Mouse (Mus musculus) activated CD4-positive, CD25-positive, alpha-beta regulatory T cell, adult 4 months (primary cell): ENCODE results near the gene Cab39l. TPM values are rescaled to one million over a fixed set of nuclear protein-coding genes. Genes with fewer than 3 reads are reported as not detected.
"Not testable (repeated sequence)": the region's sequence is repeated elsewhere in the genome, so short reads cannot be mapped to it uniquely, and the experiment has no call there.

ENCODE experiments used
- ATAC-seq: one replicate; pipeline ENCODE4 v1.8.0; 2017
- polyA plus RNA-seq, 2 experiments: library from polyadenylated mRNA; unstranded; fragments of 100-300 nt; shearing (Covaris generic); gene quantifications; one replicate each; pipeline ENCODE4 v1.2.1; 2017

Gene Cab39l
- 10 to 100 TPM; 70.3 to 84.5 TPM for polyA plus RNA-seq

DNA sequence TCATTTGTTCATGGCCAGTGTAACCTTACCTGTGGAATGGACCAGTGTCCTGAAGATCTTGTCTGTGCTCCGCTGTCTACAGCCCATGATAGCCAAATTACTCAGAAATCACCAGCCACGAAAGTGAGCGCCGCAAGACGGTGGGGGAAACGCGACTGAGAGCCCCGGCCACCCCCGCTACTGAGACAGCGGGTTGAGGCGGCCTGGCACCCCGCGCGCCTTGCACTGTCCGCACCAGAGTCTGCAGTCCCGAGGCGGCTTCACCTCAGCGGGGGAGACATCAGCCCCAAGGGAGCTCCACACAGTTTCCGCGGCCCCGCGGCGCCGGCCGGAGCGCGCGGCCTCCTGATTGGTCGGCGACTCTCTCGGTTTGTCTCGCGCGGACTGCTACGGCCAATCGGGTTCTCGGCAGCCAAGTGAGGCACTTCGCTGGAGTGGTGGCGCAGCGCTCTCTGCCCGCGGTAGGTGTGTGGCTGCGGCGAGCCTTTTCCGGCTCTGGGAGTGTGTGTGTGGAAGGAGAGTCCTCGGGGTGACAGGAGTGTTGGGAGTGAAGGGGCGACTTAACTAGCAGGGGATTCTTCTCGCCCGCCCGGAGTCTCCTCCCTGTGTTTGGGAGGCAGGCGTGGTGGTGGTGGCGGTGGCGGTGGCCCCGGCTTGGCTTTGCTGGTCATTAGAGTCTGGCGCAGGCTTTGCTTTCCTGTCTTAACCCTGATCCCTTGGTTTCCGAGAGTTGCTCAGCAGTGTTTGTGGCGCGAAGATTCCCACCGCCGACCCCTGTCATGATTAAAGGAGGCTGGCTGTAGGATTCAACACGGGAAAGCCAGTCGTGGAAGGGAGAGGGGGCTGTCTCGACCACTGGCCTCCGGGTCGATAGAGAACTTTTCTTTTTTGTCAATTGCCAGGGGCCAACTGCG is at the start of gene Cab39l, which contains the start of gene Setdb2:
Cab39l (plus strand) TSS at position 415 of the 914 bp plus-strand sequence.
Setdb2 (minus strand) TSS at position 327 of the 914 bp plus-strand sequence.
- peak; percentile 95 for ATAC-seq

DNA sequence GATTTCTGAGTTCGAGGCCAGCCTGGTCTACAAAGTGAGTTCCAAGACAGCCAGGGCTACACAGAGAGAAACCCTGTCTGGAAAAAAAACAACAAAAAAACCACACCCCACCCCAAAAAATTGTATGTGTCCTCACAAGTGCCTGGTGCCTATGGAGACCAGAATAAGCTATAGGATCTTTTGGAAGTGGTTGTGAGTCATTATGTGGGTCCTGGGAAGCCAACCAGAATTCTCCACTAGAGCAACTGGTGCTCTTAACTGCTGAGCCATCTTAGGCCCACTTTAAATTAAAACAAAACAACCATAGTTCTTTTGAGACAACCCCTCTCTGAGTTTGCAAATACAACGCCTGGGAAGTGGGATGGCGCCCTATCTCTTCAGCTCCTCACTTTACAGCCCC is 45.5 kb upstream of the Cab39l start, which contains the start of gene Phf11c:
Phf11c (minus strand) TSS at position 101 of the 400 bp plus-strand sequence.
- no peak for ATAC-seq

DNA sequence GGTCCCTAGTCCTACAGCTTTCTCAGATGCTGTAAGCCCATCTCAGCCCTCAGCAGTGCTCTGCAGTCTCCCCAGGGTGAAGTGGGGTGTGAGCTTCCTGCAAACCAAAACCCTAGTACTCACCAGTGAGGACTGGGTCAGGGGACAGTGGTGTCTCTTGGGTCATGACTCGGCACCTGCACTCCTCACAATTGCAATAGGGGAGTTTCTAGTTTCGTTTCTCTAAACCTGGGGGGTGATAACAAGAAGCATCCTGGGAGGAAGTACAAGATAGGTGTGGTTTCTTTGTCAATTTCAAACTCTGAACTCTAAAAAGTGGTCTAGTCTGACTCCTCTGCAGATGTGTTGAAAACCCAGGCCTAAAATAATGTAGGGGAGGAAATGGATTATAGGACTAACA is 43.8 kb upstream of the Cab39l start:
- ATAC-seq = peak; percentile 97

DNA sequence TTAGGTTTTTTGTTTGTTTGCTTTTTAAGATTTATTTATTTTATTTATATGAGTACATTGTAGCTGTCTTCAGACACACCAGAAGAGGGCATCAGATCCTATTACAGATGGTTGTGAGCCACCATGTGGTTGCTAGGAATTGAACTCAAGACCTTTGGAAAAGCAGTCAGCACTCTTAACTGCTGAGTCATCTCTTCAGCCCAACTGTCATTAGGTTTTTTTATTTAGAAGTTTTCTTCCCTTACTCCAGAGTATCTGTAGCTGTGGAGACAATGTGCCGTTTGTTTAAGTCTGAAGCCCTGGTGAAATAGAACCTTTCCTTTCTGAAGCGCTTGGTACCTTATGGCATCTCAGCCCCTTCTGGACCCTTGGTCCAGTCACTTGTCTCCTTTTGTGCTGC is 25.8 kb upstream of the Cab39l start:
- ATAC-seq = not testable (repeated sequence)

DNA sequence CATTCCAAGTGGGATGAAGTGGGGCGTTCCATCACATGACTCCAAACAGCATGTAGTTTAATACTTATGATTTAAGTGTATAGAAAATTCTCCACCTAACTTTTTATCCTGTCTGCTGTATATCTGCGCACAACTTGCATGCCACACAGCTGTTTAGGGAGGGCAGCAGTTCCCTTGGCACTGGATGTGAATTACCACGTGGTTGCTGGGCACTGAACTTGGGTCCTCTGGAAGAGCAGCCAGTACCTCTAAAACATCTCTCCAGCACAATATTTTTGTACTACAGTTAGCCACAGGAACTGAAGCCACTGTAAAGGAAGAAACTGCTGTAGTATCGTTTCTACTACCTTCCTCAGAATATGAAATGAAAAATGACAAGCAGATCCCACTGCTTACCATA is 22.6 kb upstream of the Cab39l start:
- ATAC-seq = no peak

DNA sequence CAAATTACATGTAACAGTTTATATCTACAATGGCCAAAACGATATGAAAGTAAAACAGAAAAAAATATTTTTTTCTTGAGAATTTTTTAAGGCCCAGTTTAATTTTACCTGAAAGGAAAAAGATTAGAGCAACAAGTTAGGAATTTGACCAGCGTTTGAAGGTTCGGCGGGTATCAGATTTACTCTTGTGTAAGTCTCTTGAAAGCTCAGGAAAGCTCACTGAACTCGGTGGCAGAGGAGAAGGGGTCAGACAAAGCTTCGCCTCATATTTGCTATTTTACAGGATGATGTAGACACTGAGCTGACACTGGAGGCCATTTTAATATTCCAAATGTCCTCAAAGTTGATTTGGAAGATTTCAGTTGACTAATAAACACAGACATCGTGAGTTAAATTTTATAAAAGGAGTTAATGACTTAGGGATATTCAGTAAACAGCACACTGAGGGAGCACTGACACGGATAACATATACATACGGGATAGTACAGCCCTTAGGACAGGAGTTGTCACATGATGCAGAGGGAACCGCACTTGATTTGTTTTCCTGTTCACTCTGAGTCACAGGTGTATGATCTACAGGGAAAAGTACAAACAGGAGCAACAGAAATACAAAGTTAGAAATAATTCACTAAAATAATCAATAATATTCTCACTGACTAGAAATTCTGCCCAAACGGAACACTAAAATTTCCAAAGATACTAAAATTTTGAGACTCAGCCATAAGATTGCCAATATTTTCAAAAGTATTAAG is 17.7 kb upstream of the Cab39l start:
- no peak for ATAC-seq

DNA sequence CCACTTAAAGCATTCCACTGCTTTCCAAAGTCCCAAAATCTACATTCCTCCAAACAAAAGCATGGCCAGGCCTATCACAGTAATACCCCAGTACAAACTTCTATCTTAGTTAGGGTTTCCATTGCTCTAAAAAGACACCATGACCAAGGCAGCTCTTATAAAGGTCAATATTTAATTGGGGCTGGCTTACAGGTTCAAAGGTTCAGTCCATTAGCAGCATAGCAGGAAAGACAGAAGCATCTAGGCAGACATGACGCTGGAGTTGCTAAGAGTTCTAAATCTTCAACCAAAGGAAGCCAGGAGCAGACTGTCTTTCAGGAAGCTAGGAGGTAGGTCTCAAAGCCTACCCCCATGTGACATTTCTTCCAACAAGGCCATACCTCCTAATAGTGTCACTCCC is 10.2 kb upstream of the Cab39l start:
- ATAC-seq = no peak

DNA sequence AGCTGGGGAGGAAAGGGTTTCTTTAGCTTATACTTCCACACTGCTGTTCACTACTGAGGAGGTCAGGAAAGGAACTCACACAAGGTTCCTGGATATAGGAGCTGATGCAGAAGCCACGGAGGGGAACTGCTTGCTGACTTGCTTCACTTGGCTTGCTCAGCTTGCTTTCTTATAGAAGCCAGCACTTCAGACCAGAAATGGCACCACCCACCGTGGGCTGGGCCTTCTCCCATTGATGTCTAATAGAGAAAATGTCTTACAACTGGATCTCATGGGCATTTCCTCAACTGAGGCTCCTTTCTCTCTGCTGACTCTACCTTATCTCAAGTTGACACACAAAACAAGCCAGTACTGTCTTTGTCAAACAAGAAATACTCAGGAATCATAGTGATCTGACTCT is 6.9 kb upstream of the Cab39l start:
- no peak for ATAC-seq

DNA sequence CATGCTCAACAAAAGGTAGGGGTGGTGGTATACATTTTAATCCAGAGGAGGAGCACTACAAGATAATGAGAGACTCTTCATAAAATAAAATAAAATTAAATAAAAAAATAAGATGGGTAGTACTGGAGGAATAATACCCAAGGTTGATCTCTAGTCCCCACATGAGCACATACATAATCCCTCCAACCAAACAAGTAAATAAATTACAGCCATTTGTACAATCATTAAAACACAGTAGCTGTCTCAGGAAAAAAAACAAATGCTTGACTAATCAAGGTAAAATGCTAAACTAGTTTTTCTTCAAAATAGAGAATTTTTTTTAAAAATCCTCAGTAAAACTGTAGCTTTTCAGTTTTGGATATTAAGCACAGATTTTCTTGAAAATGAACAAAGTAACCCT is 5.6 kb upstream of the Cab39l start:
- no peak for ATAC-seq

DNA sequence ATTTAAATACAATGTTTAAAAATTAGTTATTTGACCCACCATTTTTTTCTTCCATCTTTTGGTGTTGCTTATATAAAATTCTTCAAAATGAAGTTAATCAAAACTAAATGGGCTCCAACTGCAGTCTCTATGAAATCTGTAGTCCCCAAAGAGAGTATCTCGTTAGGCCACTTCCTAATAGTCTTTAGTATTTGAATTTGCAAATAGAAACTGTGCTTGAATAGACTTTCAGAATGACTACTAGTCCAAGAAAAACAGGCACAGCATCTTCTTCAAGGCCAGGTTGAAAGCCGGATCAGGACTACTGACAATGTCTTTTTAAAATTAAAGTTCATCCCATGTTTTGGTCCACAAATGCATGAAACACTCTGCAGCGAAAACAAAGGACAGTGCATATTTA is 3.4 kb upstream of the Cab39l start:
- ATAC-seq = no peak

DNA sequence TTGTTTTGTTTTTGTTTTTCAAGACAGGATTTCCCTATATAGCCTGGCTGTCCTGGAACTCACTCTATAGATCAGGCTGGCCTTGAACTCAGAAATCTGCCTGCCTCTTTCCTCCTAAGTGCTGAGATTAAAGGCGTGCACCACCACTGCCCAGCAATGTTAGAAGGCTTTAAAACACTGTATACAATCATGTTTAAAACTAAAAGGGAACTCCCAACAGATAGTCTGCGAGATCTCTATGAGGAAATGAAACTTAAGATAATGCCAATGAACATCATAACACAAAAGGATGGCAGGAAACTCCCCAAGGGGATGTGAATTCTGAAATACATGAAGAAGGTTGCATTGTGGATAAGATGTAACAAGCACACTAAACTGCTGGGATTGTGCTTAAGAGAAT is 2.3 kb upstream of the Cab39l start:
- no peak for ATAC-seq

DNA sequence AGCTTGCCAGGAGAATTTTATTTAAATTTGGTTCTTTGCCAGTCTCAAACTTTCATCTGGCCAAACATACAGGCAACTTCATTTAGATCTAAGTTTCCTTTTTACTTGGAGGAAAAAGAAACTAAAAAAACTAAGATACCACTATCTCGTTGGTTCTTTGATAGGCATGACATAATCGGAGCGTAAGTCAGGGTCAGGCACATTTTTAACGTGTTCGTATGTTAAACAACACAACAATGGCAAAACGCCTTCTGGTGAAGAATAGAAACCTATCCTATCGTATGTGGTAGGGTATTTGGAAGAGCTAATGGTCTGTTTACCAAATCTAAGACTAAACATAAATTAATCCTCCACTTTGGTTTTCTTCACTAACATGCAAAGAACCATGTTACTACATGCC is 733 bp upstream of the Cab39l start:
- no peak for ATAC-seq

DNA sequence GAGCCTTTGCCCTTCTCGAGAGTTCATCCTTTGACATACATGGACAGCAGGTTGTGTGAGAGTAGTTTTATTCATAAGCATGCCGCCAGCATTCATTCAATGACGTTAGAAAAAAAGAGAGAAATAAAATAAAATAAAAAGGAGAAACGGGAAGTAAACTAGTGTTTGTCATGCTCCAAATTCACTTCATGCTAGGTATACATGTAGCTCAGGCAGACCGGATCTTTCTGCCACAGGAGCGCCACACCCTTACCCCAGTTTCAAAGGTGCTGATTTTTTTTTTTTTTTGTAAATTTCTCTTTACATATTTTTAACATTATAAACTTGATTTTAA is 667 bp downstream of the Cab39l start:
- peak; percentile 21 for ATAC-seq

DNA sequence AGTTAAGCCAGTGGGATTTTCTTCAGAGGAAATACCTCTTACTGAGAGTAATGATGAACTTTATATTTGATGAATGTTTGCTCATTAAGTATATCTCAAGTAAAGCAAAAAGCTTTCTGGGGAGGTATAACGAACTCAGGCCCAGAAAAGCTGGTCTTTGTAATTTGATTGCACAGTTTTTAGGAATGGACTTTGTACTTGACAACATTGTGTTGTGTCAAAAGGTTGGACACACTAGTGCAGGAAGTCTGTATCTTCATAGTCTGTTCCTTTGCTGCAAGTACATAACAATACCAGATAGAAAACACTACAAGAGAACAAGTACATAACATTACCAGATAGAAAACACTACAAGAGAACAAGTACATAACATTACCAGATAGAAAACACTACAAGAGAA is 4.6 kb downstream of the Cab39l start:
- ATAC-seq = no peak

DNA sequence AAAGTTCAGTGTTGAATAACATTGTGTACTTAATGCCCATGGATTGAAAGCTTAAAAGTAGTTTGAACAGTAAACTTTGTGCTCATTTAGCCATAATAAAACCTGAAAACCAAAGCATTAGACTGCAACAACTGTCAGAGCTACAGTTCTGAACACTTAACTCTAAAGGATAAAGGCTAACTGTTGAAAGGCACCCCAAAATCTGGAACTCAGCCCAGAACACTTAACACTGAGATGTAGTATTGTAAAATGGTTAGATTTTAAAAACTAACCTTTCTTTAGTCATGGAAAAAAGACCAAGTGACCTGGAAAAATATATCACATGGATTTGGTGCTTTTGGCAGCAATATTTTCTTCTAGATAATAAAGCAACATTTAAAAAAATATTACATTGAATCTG is 7.2 kb downstream of the Cab39l start:
- no peak for ATAC-seq

DNA sequence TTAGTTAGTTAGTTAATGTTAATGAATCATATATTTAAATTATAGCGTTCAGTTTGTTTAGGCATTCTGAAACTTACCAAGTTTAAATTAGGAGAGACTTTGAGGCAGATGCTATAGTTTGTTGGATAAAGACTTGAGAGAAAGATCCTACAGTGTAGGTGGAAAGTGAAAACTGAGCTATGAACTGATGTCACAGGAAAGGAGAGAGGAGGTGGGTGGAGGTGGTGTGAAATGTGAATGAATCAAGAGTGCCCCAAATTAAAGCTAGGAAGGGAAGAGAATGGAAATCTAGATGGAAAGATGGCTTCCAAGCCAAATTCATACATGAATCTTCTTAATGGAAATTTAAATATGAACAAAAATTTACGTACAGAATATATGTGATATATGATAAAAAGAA is 25.7 kb downstream of the Cab39l start:
- no peak for ATAC-seq

DNA sequence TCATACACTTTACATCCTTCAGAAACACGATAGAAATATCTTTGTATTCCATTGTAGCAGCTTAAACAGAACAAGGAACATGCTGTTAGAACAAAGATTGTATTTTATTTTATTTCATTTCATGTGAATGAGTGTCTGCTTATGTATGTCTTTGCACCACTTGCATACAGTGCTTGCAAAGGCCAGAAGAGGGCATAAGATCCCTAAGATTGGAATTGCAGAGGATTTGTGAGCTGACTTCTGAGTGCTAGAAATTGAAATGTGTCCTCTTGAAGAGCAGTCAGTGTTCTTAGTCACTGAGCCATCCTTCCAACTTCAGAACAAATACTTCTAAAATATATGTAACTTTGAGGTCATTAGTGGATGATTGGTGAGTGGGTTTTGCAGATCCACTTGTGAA is 27.0 kb downstream of the Cab39l start:
- no peak for ATAC-seq

DNA sequence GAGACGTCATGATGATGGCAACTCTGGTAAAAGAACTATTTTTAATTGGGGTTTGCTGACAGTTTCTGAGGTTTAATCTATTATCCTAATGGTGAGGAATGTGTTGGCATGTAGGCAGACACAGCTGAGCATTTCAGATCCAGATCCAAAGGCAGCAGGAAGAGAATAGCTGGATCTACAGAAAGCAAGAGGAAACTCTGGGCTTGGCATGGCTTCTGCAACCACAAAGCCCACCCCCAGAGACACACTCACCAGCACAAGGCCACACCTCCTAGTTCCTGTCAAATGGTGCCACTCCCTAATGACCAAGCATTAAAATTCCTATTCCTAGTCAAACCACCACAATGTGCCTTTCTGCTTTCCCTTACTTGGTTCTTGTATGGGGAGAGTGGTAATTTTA is 30.0 kb downstream of the Cab39l start:
- no peak for ATAC-seq

DNA sequence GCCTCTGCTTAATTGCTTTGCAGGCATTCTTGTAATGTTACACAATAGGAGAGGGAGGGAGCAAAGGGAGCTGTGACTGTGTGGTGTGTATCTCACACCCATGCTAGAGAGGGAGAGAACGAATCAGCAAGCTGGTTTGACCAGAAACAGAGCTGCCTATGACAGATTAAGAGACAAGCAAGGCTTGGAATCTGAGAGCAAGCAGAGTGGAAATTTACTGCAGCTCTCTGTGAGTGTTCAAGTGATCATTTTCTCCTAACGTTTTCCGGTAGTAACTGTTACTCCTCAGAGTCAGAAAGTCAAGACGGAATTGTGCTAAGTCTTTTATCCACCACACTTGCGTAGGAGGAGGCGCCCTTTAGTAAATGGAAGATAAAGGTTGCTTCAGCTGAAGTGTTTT is 37.9 kb downstream of the Cab39l start:
- ATAC-seq = no peak

DNA sequence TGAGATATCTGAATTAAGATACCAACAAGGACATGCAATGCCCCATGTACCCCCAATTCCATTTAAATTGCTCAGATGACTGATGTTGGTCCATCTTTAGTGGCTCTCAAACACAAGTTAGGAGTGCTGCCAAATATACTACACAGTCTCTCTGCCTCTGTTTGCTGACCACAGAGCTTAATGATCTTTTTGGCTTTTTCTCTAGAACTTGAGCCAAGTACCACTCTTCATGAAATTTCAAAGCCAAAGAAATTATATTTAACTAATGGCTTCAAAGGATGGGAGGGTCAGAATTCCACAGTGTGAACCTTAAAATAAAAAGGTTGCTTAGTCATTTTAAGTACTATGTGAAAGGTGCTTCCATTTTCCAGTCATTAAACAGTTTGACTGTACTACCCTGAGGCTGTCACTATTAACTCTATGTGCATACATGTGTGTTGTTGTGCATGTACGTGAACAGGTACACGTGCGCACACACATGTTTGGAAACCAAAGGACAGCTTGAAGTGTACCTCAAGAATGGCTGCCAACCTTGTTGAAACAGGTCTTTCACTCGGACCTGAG is 44.6 kb downstream of the Cab39l start:
- ATAC-seq = no peak

DNA sequence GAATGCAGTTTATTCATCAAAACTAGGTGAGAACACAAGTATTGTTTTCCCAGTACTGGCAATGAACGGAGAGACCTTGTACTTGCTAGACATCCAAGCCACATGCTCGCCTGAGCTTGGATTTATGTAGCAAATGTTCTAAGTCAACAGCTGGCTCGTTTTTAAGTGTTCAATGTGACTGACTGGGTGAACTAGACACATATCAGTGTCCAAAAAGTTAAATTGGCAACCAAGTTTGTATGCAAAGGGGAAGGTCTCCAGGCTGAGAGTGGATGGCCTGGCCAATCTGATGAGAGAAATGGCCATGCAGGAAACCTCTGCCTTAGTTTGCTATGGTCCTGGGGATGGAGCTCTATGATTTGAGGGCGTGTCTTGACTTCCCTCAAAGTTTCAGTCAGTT is 51.6 kb downstream of the Cab39l start:
- no peak for ATAC-seq

DNA sequence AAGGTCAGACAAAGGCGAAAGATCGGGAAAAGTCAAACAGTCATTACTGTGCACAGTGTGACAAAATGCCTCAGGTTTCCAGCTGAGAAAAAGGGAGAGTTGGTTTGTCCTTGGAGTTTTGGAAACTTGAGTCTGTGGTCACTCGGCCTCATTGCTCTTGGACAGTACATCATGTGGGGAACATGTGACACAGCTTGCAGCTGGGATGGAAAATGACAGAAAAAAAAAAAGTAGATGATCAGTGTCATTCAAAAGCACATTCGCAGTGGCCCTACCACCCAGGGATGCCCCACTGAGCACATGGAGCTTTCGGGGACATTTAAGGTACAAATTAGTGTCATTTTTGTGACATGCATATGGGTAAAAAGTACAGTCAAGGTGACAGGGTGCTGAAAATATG is 57.2 kb downstream of the Cab39l start:
- no peak for ATAC-seq

DNA sequence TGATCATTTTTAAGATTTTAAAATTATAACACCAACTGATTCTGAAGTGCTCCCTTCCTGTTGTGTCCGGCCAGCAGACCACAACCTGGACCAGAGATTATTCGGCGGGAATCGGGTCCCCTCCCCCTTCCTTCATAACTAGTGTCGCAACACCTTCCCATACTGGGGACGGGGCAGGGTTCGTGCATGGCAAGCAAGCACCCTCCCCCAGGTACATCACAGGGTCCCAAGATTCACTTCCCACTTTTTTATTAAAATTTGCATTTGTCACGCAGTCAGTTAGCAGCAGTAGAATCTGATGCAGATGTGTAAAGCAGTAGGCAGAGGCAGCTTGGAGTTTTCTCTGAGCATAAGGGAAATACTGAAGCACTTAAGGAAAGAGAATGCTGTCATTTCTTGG is 64.1 kb downstream of the Cab39l start:
- no peak for ATAC-seq

DNA sequence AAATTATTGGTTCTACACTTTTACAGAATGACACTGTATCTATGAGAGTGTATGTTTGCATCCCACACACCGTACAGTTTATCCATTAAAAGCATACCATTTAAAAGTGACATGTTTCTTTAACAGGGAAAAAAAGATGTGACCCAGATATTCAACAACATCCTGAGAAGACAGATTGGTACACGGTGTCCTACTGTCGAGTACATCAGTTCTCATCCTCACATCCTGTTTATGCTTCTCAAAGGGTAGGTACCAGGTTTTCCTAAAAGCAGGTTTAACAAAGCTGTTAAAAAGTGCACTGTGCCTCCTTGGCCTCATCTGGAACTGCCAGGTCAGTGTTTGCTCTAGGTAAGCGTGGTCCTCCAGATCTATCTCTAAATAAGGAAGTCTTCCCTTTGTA is 65.4 kb downstream of the Cab39l start:
- peak; percentile 66 for ATAC-seq
